Mouse (Mus musculus) liver, embryonic 14.5 days (tissue): ENCODE measurements at regions not wholly inside any gene's neighbourhood (a gene's known extent, or its start where the extent isn't known, plus 50 kb on each side); places are given as distances from the start of the nearest gene placed in this dataset.

Experiments used
- CTCF ChIP-seq: IDR thresholded peaks from 2 replicates; pipeline ENCODE4 v1.5.1; 2016; ENCODE audit warnings: antibody characterized with exemption, low read depth, control low read depth
- EP300 ChIP-seq: IDR thresholded peaks from 2 replicates; pipeline ENCODE4 v1.6.1; 2016; ENCODE audit warnings: antibody characterized with exemption, low read depth

GRCm38 (mm10) chr1:137571190-137571904 is 604.2 kb downstream of the Ptprc start:
- TF ChIP-seq EP300 (no peak), CTCF (no peak)
